Mouse (Mus musculus) myocyte (in vitro differentiated cells): ENCODE measurements around the gene Mthfd1. TPM values are rescaled to one million over a fixed set of nuclear protein-coding genes. Genes with fewer than 3 reads are reported as not detected.

Experiments used
- H3K27me3 ChIP-seq: one replicate; pipeline ENCODE4 v1.6.1; 2011; ENCODE audit not compliant: control insufficient read depth, insufficient read depth, insufficient read length
- H3K36me3 ChIP-seq: one replicate; pipeline ENCODE4 v1.6.1; 2011; ENCODE audit not compliant: control insufficient read depth, insufficient read depth
- H3K4me2 ChIP-seq: one replicate; pipeline ENCODE4 v1.6.1; 2011; ENCODE audit warnings: low read depth, control low read depth
- H3K4me3 ChIP-seq: one replicate; pipeline ENCODE4 v1.5.1; 2011; ENCODE audit warnings: mild to moderate bottlenecking, control low read depth, moderate library complexity
- H3K79me2 ChIP-seq: one replicate; pipeline ENCODE4 v1.6.1; 2011; ENCODE audit not compliant: control insufficient read depth, insufficient read depth
- H3ac ChIP-seq: one replicate; pipeline ENCODE4 v1.6.1; 2011; ENCODE audit not compliant: control insufficient read depth, insufficient read length
- CEBPB ChIP-seq: IDR thresholded peaks from 2 replicates; pipeline ENCODE4 v1.6.1; 2011; ENCODE audit warnings: mild to moderate bottlenecking, moderate library complexity; ENCODE audit not compliant: poor library complexity, insufficient read depth, severe bottlenecking
- E2F4 ChIP-seq: IDR thresholded peaks from one replicate; pipeline ENCODE4 v1.6.1; 2011; ENCODE audit warnings: mild to moderate bottlenecking, control low read depth, moderate library complexity; ENCODE audit not compliant: insufficient read depth
- MAX ChIP-seq: IDR thresholded peaks from one replicate; pipeline ENCODE4 v1.6.1; 2011; ENCODE audit warnings: low read depth, mild to moderate bottlenecking, control low read depth
- MYOD1 ChIP-seq, 3 experiments: IDR thresholded peaks; one replicate each; pipeline ENCODE4 v1.6.1; 2011; ENCODE audit warnings: control low read depth in 2 of 3, low read depth in 2 of 3, mild to moderate bottlenecking in 2 of 3, moderate library complexity in 1 of 3; ENCODE audit not compliant: insufficient read length in 2 of 3, control insufficient read depth in 1 of 3
- MYOG ChIP-seq, 3 experiments: IDR thresholded peaks; one replicate each; pipeline ENCODE4 v1.6.1; 2011; ENCODE audit warnings: control low read depth in 2 of 3, low read depth in 2 of 3, mild to moderate bottlenecking in 2 of 3; ENCODE audit not compliant: insufficient read length in 2 of 3, control insufficient read depth in 1 of 3, insufficient read depth in 1 of 3
- POLR2A ChIP-seq: IDR thresholded peaks from one replicate; pipeline ENCODE4 v1.6.1; 2011; ENCODE audit warnings: low read depth, mild to moderate bottlenecking, control low read depth, moderate library complexity; ENCODE audit not compliant: insufficient read length
- POLR2AphosphoS2 ChIP-seq: IDR thresholded peaks from one replicate; pipeline ENCODE4 v1.6.1; 2011; ENCODE audit warnings: low read depth, control low read depth; ENCODE audit not compliant: insufficient read length
- REST ChIP-seq: IDR thresholded peaks from one replicate; pipeline ENCODE4 v1.6.1; 2011; ENCODE audit warnings: mild to moderate bottlenecking, control low read depth, moderate library complexity; ENCODE audit not compliant: insufficient read depth, insufficient read length
- SRF ChIP-seq: IDR thresholded peaks from one replicate; pipeline ENCODE4 v1.6.1; 2011; ENCODE audit warnings: low read depth; ENCODE audit not compliant: control insufficient read depth, insufficient read length
- TCF12 ChIP-seq: IDR thresholded peaks from one replicate; pipeline ENCODE4 v1.6.1; 2011; ENCODE audit warnings: mild to moderate bottlenecking, control low read depth; ENCODE audit not compliant: poor library complexity, insufficient read depth, severe bottlenecking
- TCF3 ChIP-seq: IDR thresholded peaks from one replicate; pipeline ENCODE4 v1.6.1; 2011; ENCODE audit warnings: low read depth, control low read depth; ENCODE audit not compliant: insufficient read length
- USF1 ChIP-seq: IDR thresholded peaks from one replicate; pipeline ENCODE4 v1.6.1; 2011; ENCODE audit warnings: low read depth, mild to moderate bottlenecking, control low read depth, moderate library complexity
- polyA plus RNA-seq: library from polyadenylated mRNA; unstranded; fragments of >200 nt; fragmentation: generic; extraction: Trizol; gene quantifications from one replicate; pipeline ENCODE4 v1.2.1, GENCODE M21; 2012; ENCODE audit warnings: missing spikeins

Gene Mthfd1
- polyA plus RNA-seq, 1 experiment: 31.8 TPM

- H3K79me2 ChIP-seq: no peaks in the 10 kb centered on the region
- H3K27me3 ChIP-seq: no peaks in the 10 kb centered on the region
- H3K4me2 ChIP-seq: no peak overlapping the region
- peak in 1 of 3 experiments; percentile 55 for TF ChIP-seq MYOD1 (IDR thresholded peaks at IDR 0.05; ENCODE audit: control insufficient read depth in 1 of 3, insufficient read length in 2 of 3, low read depth in 2 of 3)
- peak in 2 of 3 experiments; percentile 11 to 43 for TF ChIP-seq MYOG (IDR thresholded peaks at IDR 0.05; ENCODE audit: control insufficient read depth in 1 of 3, insufficient read depth in 1 of 3, insufficient read length in 2 of 3, low read depth in 2 of 3)
- TF ChIP-seq E2F4: no peak
- no peak overlapping the region for H3ac ChIP-seq
- peaks cover 9% of the 10 kb centered on the region for H3K36me3 ChIP-seq
- no peak overlapping the region for H3K4me3 ChIP-seq
Measured at GRCm38 (mm10) chr12:76310633-76311032, 55.5 kb downstream of the Mthfd1 start.

DNA sequence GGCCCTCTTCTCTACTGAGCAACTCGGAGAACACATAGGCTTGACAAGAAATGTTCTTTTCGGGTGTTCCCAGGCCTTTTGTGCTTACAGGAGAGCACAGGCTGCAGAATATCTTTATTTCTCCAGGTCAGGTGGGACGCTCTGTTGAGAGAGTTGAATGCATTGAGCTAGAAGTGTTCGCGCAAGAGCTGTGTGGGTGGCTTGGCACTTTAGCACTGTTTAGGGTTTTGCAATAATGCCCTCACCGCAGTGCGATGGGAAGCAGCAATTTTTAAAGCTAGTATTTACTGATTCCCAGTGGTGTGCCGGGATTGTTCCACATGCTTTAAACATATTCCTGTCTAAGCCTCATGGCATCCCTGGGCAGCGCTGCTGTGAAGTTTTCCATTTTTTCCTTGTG, 56.1 kb downstream of the Mthfd1 start:
- no peaks in the 10 kb centered on the region for H3K79me2 ChIP-seq
- TF ChIP-seq TCF12 (no peak), MYOD1 (IDR thresholded peaks at IDR 0.05; ENCODE audit: control insufficient read depth in 1 of 3, insufficient read length in 2 of 3, low read depth in 2 of 3) (no peak), MYOG (IDR thresholded peaks at IDR 0.05; ENCODE audit: control insufficient read depth in 1 of 3, insufficient read depth in 1 of 3, insufficient read length in 2 of 3, low read depth in 2 of 3) (no peak), CEBPB (no peak), POLR2A (no peak), SRF (no peak), REST (no peak), USF1 (no peak), POLR2AphosphoS2 (no peak), E2F4 (no peak)
- no peak overlapping the region for H3K4me2 ChIP-seq
- peaks cover 13% of the 10 kb centered on the region for H3K36me3 ChIP-seq
- H3K4me3 ChIP-seq: no peak overlapping the region
- no peak overlapping the region for H3ac ChIP-seq
- H3K27me3 ChIP-seq: no peaks in the 10 kb centered on the region

DNA sequence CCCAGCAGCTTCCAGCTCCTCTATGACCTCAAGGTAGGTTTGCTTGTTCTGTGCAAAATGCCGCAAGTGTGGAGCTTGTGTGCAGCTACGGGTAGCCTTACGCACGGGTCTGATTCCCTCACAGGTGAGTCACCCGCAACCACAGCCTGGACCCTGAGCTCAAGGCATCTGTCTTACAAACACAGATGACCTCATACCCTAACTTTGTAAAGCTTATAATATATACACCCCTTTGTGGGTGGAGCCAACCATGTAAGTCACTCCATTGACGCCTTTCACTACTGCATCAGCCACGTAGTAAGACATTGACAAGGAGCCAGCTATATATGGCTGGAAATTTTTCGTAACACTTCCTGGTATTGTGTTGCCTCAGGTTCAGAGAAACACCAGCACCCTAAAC, 56.9 kb downstream of the Mthfd1 start:
- no peak overlapping the region for H3ac ChIP-seq
- H3K36me3 ChIP-seq: peaks cover 14% of the 10 kb centered on the region
- H3K4me3 ChIP-seq: no peak overlapping the region
- no peaks in the 10 kb centered on the region for H3K79me2 ChIP-seq
- H3K27me3 ChIP-seq: no peaks in the 10 kb centered on the region
- TF ChIP-seq E2F4 (no peak), MYOG (IDR thresholded peaks at IDR 0.05; ENCODE audit: control insufficient read depth in 1 of 3, insufficient read depth in 1 of 3, insufficient read length in 2 of 3, low read depth in 2 of 3) (no peak), USF1 (no peak), POLR2A (no peak), TCF3 (no peak), POLR2AphosphoS2 (no peak)
- no peak overlapping the region for H3K4me2 ChIP-seq

DNA sequence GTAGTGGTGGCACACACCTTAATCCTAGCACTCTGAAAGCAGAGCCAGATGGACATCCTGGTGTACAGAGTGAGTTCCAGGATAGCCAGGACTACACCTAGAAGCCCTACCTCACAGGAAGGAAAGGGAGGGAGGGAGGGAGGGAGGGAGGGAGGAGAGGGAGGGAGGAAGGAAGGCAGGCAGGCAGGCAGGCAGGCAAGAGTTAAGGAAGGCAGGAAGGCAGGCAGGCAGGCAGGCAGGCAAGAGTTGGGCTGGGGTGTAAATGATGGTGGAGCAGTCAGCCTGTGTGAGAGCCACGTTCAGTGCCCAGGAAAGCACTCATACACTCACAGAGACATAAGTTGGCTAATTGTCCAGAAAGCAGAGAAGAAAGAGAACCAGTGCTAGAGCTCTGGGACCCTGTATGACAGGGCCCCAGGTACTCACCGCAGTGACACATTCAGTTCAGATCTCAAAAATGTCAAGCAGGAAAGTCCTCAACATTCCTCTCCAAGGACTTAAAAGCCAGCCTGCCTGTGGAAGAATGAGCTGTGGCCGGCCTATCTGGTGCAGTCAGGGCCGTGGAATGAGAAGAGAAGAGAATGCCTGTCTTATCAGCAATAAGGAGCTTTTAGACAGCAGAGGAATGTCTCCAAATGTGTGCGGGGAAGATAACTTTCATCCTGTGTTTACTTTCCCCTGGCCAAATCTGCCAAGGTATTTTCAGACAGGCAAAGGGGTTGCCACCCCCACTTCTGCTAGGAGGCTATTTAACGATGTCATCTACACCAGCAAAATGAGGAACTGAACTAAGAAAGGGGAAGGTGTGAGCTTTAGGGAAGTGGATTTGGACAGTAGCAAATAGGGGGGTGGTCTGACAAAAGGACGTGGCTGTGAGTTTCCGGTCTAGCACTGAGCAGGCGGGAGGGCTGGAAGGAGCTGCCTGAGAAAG, 63.4 kb downstream of the Mthfd1 start:
- Histone ChIP-seq H3K4me3 (no peak overlapping the region), H3K36me3 (peaks cover 19% of the 10 kb centered on the region), H3K27me3 (no peaks in the 10 kb centered on the region), H3ac (no peak overlapping the region), H3K79me2 (no peaks in the 10 kb centered on the region), H3K4me2 (no peak overlapping the region)
- TF ChIP-seq MAX (no peak), MYOG (IDR thresholded peaks at IDR 0.05; ENCODE audit: control insufficient read depth in 1 of 3, insufficient read depth in 1 of 3, insufficient read length in 2 of 3, low read depth in 2 of 3) (no peak), E2F4 (no peak), MYOD1 (IDR thresholded peaks at IDR 0.05; ENCODE audit: control insufficient read depth in 1 of 3, insufficient read length in 2 of 3, low read depth in 2 of 3) (no peak), TCF3 (no peak), TCF12 (no peak), CEBPB (no peak), POLR2AphosphoS2 (no peak), SRF (no peak), USF1 (no peak), POLR2A (no peak)

GRCm38 (mm10) chr12:76324679-76325431, 69.8 kb downstream of the Mthfd1 start, which contains the start of gene Akap5:
Gene Akap5 (plus strand): TSS chr12:76324891.
- Histone ChIP-seq H3K4me2 (no peak within 1 kb of the TSS), H3K4me3 (no peak within 1 kb of the TSS), H3ac (no peak within 1 kb of the TSS), H3K36me3 (no peaks in the 10 kb centered on the region), H3K79me2 (no peaks in the 10 kb centered on the region), H3K27me3 (no peaks in the 10 kb centered on the region)
- TF ChIP-seq MAX (no peak), POLR2AphosphoS2 (no peak), TCF12 (no peak), E2F4 (no peak), MYOD1 (IDR thresholded peaks at IDR 0.05; ENCODE audit: control insufficient read depth in 1 of 3, insufficient read length in 2 of 3, low read depth in 2 of 3) (no peak), MYOG (IDR thresholded peaks at IDR 0.05; ENCODE audit: control insufficient read depth in 1 of 3, insufficient read depth in 1 of 3, insufficient read length in 2 of 3, low read depth in 2 of 3) (no peak), SRF (no peak), REST (no peak), USF1 (no peak), TCF3 (no peak), CEBPB (no peak), POLR2A (no peak)
